Mouse (Mus musculus) limb, embryonic 10.5 days (tissue): ENCODE measurements around the gene Rhbdl1. TPM values are rescaled to one million over a fixed set of nuclear protein-coding genes. Genes with fewer than 3 reads are reported as not detected.
A peak's percentile ranks its signal among the peaks of the same experiment; 100 is the strongest.
"Not testable (repeated sequence)": the region's sequence is repeated elsewhere in the genome, so short reads cannot be mapped to it uniquely, and the experiment has no call there.

Experiments
- DNase-seq: peaks from one replicate; pipeline ENCODE4 v3.0.0-alpha.2; 2017; ENCODE audit warnings: low spot score
- H3K27ac ChIP-seq: fragments of 300-500 bp; sonication (generic); 2 replicates; pipeline ENCODE4 v1.5.1; 2016; ENCODE audit warnings: mild to moderate bottlenecking
- H3K27me3 ChIP-seq: fragments of 300-500 bp; sonication (generic); 2 replicates; pipeline ENCODE4 v1.6.1; 2016; ENCODE audit warnings: low read depth, mild to moderate bottlenecking; ENCODE audit not compliant: poor library complexity, severe bottlenecking
- H3K36me3 ChIP-seq: fragments of 300-500 bp; sonication (generic); 2 replicates; pipeline ENCODE4 v1.6.1; 2016; ENCODE audit warnings: mild to moderate bottlenecking, moderate library complexity
- H3K4me1 ChIP-seq: fragments of 300-500 bp; sonication (generic); 2 replicates; pipeline ENCODE4 v1.6.1; 2016
- H3K4me3 ChIP-seq: fragments of 300-500 bp; sonication (generic); 2 replicates; pipeline ENCODE4 v1.5.1; 2016; ENCODE audit warnings: mild to moderate bottlenecking, moderate library complexity
- H3K9me3 ChIP-seq: fragments of 300-500 bp; sonication (generic); replicated peaks from 2 replicates; pipeline ENCODE4 v1.6.1; 2016; ENCODE audit warnings: mild to moderate bottlenecking
- WGBS: fragments of 180-500 bp; shearing (Covaris S2); methylation state at CpG from one replicate; pipeline ENCODE4 v1.1.7; 2016; 5-methylcytosine and 5-hydroxymethylcytosine counted together
- polyA plus RNA-seq: library from polyadenylated mRNA; unstranded; fragments of >200 nt; fragmentation: Nextera tagmentation; extraction: Ambion mirVana; gene quantifications from 2 replicates; pipeline ENCODE4 v1.2.1, GENCODE M21; 2016

The Rhbdl1 gene
- polyA plus RNA-seq, 1 experiment from 2014 or later: 1.0 TPM

- Histone ChIP-seq H3K4me1 (peaks cover 30% of the 10 kb centered on the region), H3K27me3 (peaks cover 74% of the 10 kb centered on the region)
- H3K9me3 ChIP-seq, H3K4me3 ChIP-seq, H3K36me3 ChIP-seq, DNase-seq, H3K27ac ChIP-seq: not testable (repeated sequence)
- WGBS: 48% methylated on average over 2 of the region's 2 CpGs
These were observed 29.6 kb downstream of the Rhbdl1 start for GRCm38 (mm10) chr17:25807452-25807851.

GRCm38 (mm10) chr17:25806507-25806906 lies 30.6 kb downstream of the Rhbdl1 start:
- no peak for DNase-seq
- Histone ChIP-seq H3K4me1 (peaks cover 30% of the 10 kb centered on the region), H3K27me3 (peaks cover 72% of the 10 kb centered on the region), H3K36me3 (no peaks in the 10 kb centered on the region), H3K9me3 (no peaks in the 10 kb centered on the region), H3K27ac (no peak overlapping the region), H3K4me3 (no peak overlapping the region)
- WGBS: 77% methylated on average over 4 of the region's 4 CpGs

- no peak for DNase-seq
- Histone ChIP-seq H3K36me3 (no peaks in the 10 kb centered on the region), H3K4me1 (peaks cover 9% of the 10 kb centered on the region), H3K27me3 (peaks cover 42% of the 10 kb centered on the region), H3K4me3 (no peak overlapping the region), H3K9me3 (no peaks in the 10 kb centered on the region), H3K27ac (no peak overlapping the region)
- 15% methylated on average over 10 of the region's 10 CpGs for WGBS
These were observed 34.1 kb downstream of the Rhbdl1 start for GRCm38 (mm10) chr17:25802825-25803517.

GRCm38 (mm10) chr17:25801029-25801428 lies 36.1 kb downstream of the Rhbdl1 start:
- Histone ChIP-seq H3K4me3 (no peak overlapping the region), H3K36me3 (no peaks in the 10 kb centered on the region), H3K27me3 (peaks cover 32% of the 10 kb centered on the region), H3K9me3 (no peaks in the 10 kb centered on the region), H3K4me1 (peaks cover 25% of the 10 kb centered on the region), H3K27ac (no peak overlapping the region)
- peak; percentile 63 for DNase-seq
- WGBS: 11% methylated on average over 6 of the region's 6 CpGs

GRCm38 (mm10) chr17:25796951-25797369 lies 40.1 kb downstream of the Rhbdl1 start, which contains the start of gene Metrn:
Gene Metrn, minus strand, starts transcription at chr17:25797136.
- peak within 1 kb of the TSS; percentile 91 for H3K27ac ChIP-seq
- H3K36me3 ChIP-seq: peaks cover 27% of the 10 kb centered on the region
- peaks cover 8% of the 10 kb centered on the region for H3K27me3 ChIP-seq
- no peaks in the 10 kb centered on the region for H3K9me3 ChIP-seq
- under 1% methylated on average over 35 of the region's 35 CpGs for WGBS
- H3K4me3 ChIP-seq: peak within 1 kb of the TSS; percentile 87
- DNase-seq: peak; percentile 93
- H3K4me1 ChIP-seq: peaks cover 55% of the 10 kb centered on the region

- H3K27ac ChIP-seq: peak overlapping the region; percentile 91
- DNase-seq: peak; percentile 61
- H3K27me3 ChIP-seq: peaks cover 2% of the 10 kb centered on the region; the same call in 1 of the 2 replicates
- no peaks in the 10 kb centered on the region for H3K9me3 ChIP-seq
- H3K4me1 ChIP-seq: peaks cover 62% of the 10 kb centered on the region
- under 1% methylated on average over 37 of the region's 37 CpGs for WGBS
- peak overlapping the region; percentile 87 for H3K4me3 ChIP-seq
- peaks cover 27% of the 10 kb centered on the region for H3K36me3 ChIP-seq
These were observed 40.8 kb downstream of the Rhbdl1 start for GRCm38 (mm10) chr17:25796211-25796771.

GRCm38 (mm10) chr17:25795609-25796092 lies 41.4 kb downstream of the Rhbdl1 start, which contains the start of gene AC134908.4:
Gene AC134908.4, minus strand, starts transcription at chr17:25795659.
- Histone ChIP-seq H3K4me3 (peak within 1 kb of the TSS; percentile 87), H3K4me1 (peaks cover 68% of the 10 kb centered on the region), H3K27me3 (no peaks in the 10 kb centered on the region), H3K27ac (peak within 1 kb of the TSS; percentile 91), H3K36me3 (peaks cover 28% of the 10 kb centered on the region), H3K9me3 (no peaks in the 10 kb centered on the region)
- 2% methylated on average over 6 of the region's 6 CpGs for WGBS
- DNase-seq: peak; percentile 77

GRCm38 (mm10) chr17:25794998-25795397 lies 42.1 kb downstream of the Rhbdl1 start:
- H3K4me3 ChIP-seq: peak overlapping the region; percentile 87
- WGBS: 87% methylated on average over 17 of the region's 17 CpGs

GRCm38 (mm10) chr17:25794197-25794596 lies 42.9 kb downstream of the Rhbdl1 start:
- H3K4me3 ChIP-seq: peak overlapping the region; percentile 87; the same call in 1 of the 2 replicates
- 84% methylated on average over 13 of the region's 13 CpGs for WGBS
- H3K36me3 ChIP-seq: peaks cover 38% of the 10 kb centered on the region
- H3K9me3 ChIP-seq: no peaks in the 10 kb centered on the region
- H3K27ac ChIP-seq: peak overlapping the region; percentile 15; the same call in 1 of the 2 replicates
- no peaks in the 10 kb centered on the region for H3K27me3 ChIP-seq
- H3K4me1 ChIP-seq: peaks cover 70% of the 10 kb centered on the region
- no peak for DNase-seq

More at GRCm38 (mm10) chr17:25794998-25795397, 42.1 kb downstream of the Rhbdl1 start:
- Histone ChIP-seq H3K36me3 (peaks cover 30% of the 10 kb centered on the region), H3K27ac (peak overlapping the region; percentile 91), H3K27me3 (no peaks in the 10 kb centered on the region), H3K9me3 (no peaks in the 10 kb centered on the region), H3K4me1 (peaks cover 70% of the 10 kb centered on the region)
- no peak for DNase-seq

- peak; percentile 75 for DNase-seq
- WGBS: 2% methylated on average over 14 of the region's 14 CpGs
- H3K4me3 ChIP-seq: peak within 1 kb of the TSS; percentile 74
- no peaks in the 10 kb centered on the region for H3K27me3 ChIP-seq
- peaks cover 68% of the 10 kb centered on the region for H3K4me1 ChIP-seq
- peak within 1 kb of the TSS; percentile 91 for H3K27ac ChIP-seq
- H3K9me3 ChIP-seq: no peaks in the 10 kb centered on the region
- H3K36me3 ChIP-seq: peaks cover 52% of the 10 kb centered on the region
These were observed 44.5 kb downstream of the Rhbdl1 start, which contains the start of gene Fam173a for GRCm38 (mm10) chr17:25792615-25793014. Gene Fam173a, minus strand, starts transcription at chr17:25792901.

GRCm38 (mm10) chr17:25791843-25792527 lies 45.1 kb downstream of the Rhbdl1 start:
- peak; percentile 89 for DNase-seq
- H3K36me3 ChIP-seq: peaks cover 58% of the 10 kb centered on the region
- no peaks in the 10 kb centered on the region for H3K9me3 ChIP-seq
- H3K27me3 ChIP-seq: no peaks in the 10 kb centered on the region
- H3K27ac ChIP-seq: peak overlapping the region; percentile 91
- H3K4me1 ChIP-seq: peaks cover 62% of the 10 kb centered on the region
- under 1% methylated on average over 45 of the region's 45 CpGs for WGBS
- peak overlapping the region; percentile 74 for H3K4me3 ChIP-seq

- H3K27me3 ChIP-seq: no peaks in the 10 kb centered on the region
- peak; percentile 52 for DNase-seq
- H3K4me3 ChIP-seq: peak overlapping the region; percentile 74
- peak overlapping the region; percentile 91 for H3K27ac ChIP-seq
- peaks cover 58% of the 10 kb centered on the region for H3K4me1 ChIP-seq
- H3K9me3 ChIP-seq: no peaks in the 10 kb centered on the region
- WGBS: 32% methylated on average over 19 of the region's 19 CpGs
- H3K36me3 ChIP-seq: peaks cover 58% of the 10 kb centered on the region
These were observed 45.7 kb downstream of the Rhbdl1 start for GRCm38 (mm10) chr17:25791320-25791842.
